Mouse (Mus musculus) spleen, adult 2 months (tissue): ENCODE measurements around the gene B3galt4.

Experiments used
- CTCF ChIP-seq: fragments of 200-500 bp; IDR thresholded peaks from 2 replicates; pipeline ENCODE4 v1.5.1; 2011; ENCODE audit warnings: mild to moderate bottlenecking, inconsistent platforms; ENCODE audit not compliant: insufficient read depth, insufficient read length, insufficient replicate concordance; ENCODE audit errors: extremely low read depth
- POLR2A ChIP-seq: fragments of 200-500 bp; IDR thresholded peaks from 2 replicates; pipeline ENCODE4 v1.6.1; 2011; ENCODE audit warnings: low read depth, low read length, inconsistent platforms

- TF ChIP-seq CTCF (no peak), POLR2A (no peak)
Observed at GRCm38 (mm10) chr17:33917656-33918292, 33.5 kb downstream of the B3galt4 start.
